ENCODE assay signal across 32 mouse cellular contexts in genomic region chr13:35780714-35781113, GRCm38 (mm10).
"Had no signal": no experiment of that assay in that cellular context is flagged by ENCODE, and none has a peak within 500 bp of the region (broad histone marks: within the 10 kb centered on the region; RNA-seq: fewer than 3 reads in every experiment).

No protein-coding gene starts in this region.

- H3K4me3 ChIP-seq: left cerebral cortex, adult 2 months; limb, embryonic 10.5 days; limb, embryonic 12.5 days; limb, embryonic 13.5 days; limb, embryonic 15.5 days; liver, embryonic 12.5 days; liver, embryonic 13.5 days; liver, embryonic 15.5 days; lung, embryonic 15.5 days; megakaryocyte, embryonic 14.5 days; midbrain, embryonic 10.5 days; midbrain, embryonic 12.5 days; midbrain, embryonic 13.5 days; midbrain, embryonic 15.5 days; myocyte; neural tube, embryonic 12.5 days had no signal

- H3K27ac ChIP-seq: left cerebral cortex, adult 2 months; limb, embryonic 10.5 days; limb, embryonic 12.5 days; limb, embryonic 13.5 days; limb, embryonic 15.5 days; liver, embryonic 13.5 days; liver, embryonic 14.5 days; liver, embryonic 15.5 days; lung, embryonic 15.5 days; macrophage; midbrain, embryonic 10.5 days; midbrain, embryonic 12.5 days; midbrain, embryonic 13.5 days; midbrain, embryonic 15.5 days; neural tube, embryonic 12.5 days had no signal

- H3K4me2 ChIP-seq: limb, embryonic 12.5 days; limb, embryonic 13.5 days; limb, embryonic 15.5 days; liver, embryonic 11.5 days; liver, embryonic 12.5 days; liver, embryonic 13.5 days; liver, embryonic 15.5 days; lung, embryonic 14.5 days; lung, embryonic 15.5 days; midbrain, embryonic 11.5 days; midbrain, embryonic 12.5 days; midbrain, embryonic 13.5 days; midbrain, embryonic 15.5 days; neural tube, embryonic 12.5 days had no signal

- H3K4me1 ChIP-seq: limb, embryonic 15.5 days; midbrain, embryonic 10.5 days; midbrain, embryonic 12.5 days; midbrain, embryonic 13.5 days; midbrain, embryonic 15.5 days; neural tube, embryonic 12.5 days had no signal

- DNase-seq: left cerebral cortex, postnatal 4 days; liver; liver, embryonic 13.5 days; lung, adult 18-20 months; lung, adult 2 months; lung, embryonic 14.5 days; lung, postnatal 10 days; lung, postnatal 14 days; lung, postnatal 36 days; lung, postnatal 4 days; midbrain, embryonic 14.5 days had no signal

- H3K9ac ChIP-seq: limb, embryonic 12.5 days; limb, embryonic 13.5 days; limb, embryonic 15.5 days; liver, embryonic 13.5 days; liver, embryonic 14.5 days; liver, embryonic 15.5 days; lung, embryonic 14.5 days; lung, embryonic 15.5 days; midbrain, embryonic 12.5 days; midbrain, embryonic 13.5 days; midbrain, embryonic 15.5 days; neural tube, embryonic 12.5 days had no signal

- ATAC-seq: liver, embryonic 12.5 days; lung, postnatal 0 days; midbrain, embryonic 13.5 days; midbrain, embryonic 15.5 days; midbrain, embryonic 16.5 days had no signal

- H3K36me3 ChIP-seq: limb, embryonic 10.5 days; limb, embryonic 12.5 days; limb, embryonic 13.5 days; limb, embryonic 15.5 days; liver, embryonic 12.5 days; liver, embryonic 13.5 days; liver, embryonic 15.5 days; lung, embryonic 15.5 days; midbrain, embryonic 10.5 days; midbrain, embryonic 12.5 days; midbrain, embryonic 13.5 days; midbrain, embryonic 15.5 days; neural tube, embryonic 12.5 days had no signal

- H3K27me3 ChIP-seq: limb, embryonic 12.5 days; limb, embryonic 13.5 days; limb, embryonic 15.5 days; liver, embryonic 12.5 days; liver, embryonic 13.5 days; liver, embryonic 15.5 days; lung, embryonic 15.5 days; megakaryocyte, embryonic 14.5 days; midbrain, embryonic 12.5 days; midbrain, embryonic 13.5 days; midbrain, embryonic 15.5 days; neural tube, embryonic 12.5 days had no signal

- H3K9me3 ChIP-seq: limb, embryonic 10.5 days; limb, embryonic 12.5 days; limb, embryonic 13.5 days; limb, embryonic 15.5 days; liver, embryonic 12.5 days; liver, embryonic 13.5 days; liver, embryonic 15.5 days; lung, embryonic 15.5 days; megakaryocyte, embryonic 14.5 days; midbrain, embryonic 10.5 days; midbrain, embryonic 12.5 days; midbrain, embryonic 13.5 days; midbrain, embryonic 15.5 days; neural tube, embryonic 12.5 days had no signal
